Mouse (Mus musculus) megakaryocyte-erythroid progenitor cell, adult 5-6 weeks (primary cell): Measurements from ENCODE around the gene Prkcd. TPM values are rescaled to one million over a fixed set of nuclear protein-coding genes. Genes with fewer than 3 reads are reported as not detected.
A peak's percentile ranks its signal among the peaks of the same experiment; 100 is the strongest.

Experiments
- ATAC-seq: replicated peaks from 2 replicates; pipeline ENCODE4 v1.8.0; 2016; ENCODE audit warnings: mild to moderate bottlenecking, inconsistent platforms; ENCODE audit not compliant: severe bottlenecking, poor library complexity, low FRiP score, low TSS enrichment
- total RNA-seq, 2 experiments: library from RNA; stranded (forward) in 1 of 2; stranded (reverse) in 1 of 2; fragments of 200-1000, 215-1000 nt in 1 of 2; fragments of >200 nt in 1 of 2; fragmentation: Nextera tagmentation in 1 of 2; gene quantifications; 2 replicates each; pipeline ENCODE4 v1.2.3; 2014 to 2017

The Prkcd gene
- total RNA-seq, 2 experiments from 2014 or later: 20.7 to 47.3 TPM

GRCm38 (mm10) chr14:30551509-30551908 lies 74.5 kb downstream of the Prkcd start:
- ATAC-seq: no peak

DNA sequence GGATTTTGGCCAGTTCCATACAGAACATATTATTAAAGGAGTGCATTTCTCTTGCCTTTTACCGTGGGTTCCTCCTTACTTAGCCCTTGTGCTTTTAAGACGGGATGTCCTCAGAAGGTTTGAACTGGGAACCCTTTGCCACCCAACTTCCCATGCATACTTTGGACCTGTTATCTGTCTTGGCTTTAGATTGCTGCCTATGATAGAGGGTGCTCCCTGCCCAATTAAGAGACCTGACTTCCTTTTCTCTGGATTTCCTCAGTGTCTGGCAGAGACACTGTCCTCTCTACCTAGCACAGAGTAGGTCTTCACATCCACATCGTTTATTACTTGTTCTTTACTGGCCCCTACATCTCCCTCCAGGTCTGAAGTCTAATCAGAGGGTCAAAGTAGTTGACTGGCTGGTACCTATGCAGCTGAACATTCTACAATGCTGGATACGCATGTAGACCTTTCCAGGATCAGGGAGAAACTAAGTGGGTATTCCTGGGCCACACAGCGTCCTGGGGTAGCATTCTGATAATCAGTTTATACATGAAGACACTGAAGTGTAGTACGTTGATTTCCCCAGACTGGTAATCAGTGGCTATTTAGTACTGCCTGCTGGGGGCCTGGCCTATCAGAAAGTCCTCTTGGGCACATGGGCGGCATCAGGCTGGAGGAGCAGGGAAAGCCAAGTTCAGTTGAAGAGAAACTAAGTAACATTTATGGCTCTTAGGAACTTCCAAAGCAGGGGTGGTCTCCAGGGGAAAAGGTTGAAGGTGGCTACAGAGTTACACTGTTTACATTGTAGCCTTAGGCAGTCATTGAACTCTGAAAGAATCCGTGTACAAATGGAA lies 75.6 kb downstream of the Prkcd start:
- peak; percentile 53 for ATAC-seq

- ATAC-seq: no peak
These were observed 76.2 kb downstream of the Prkcd start for GRCm38 (mm10) chr14:30549777-30550149.

- ATAC-seq: peak; percentile 60
These were observed 76.8 kb downstream of the Prkcd start for GRCm38 (mm10) chr14:30548965-30549776.

- peak; percentile 61 for ATAC-seq
These were observed 77.8 kb downstream of the Prkcd start, which contains the start of gene Tkt for GRCm38 (mm10) chr14:30548131-30548720. Tkt (plus strand) TSS chr14:30548359.

Other genes with a start within 250 kb of the Prkcd start
- 35.9 and 49.6 TPM in 2 replicates for gene Dcp1a, start 146.7 kb downstream of the Prkcd start, total RNA-seq (2014; fragmentation: Nextera tagmentation)
- gene Dcp1a, start 146.7 kb downstream of the Prkcd start, total RNA-seq (2017): 25.8 and 32.0 TPM in 2 replicates
- 0.62 and 4.9 TPM in 2 replicates for gene Cacna1d, start 134.8 kb downstream of the Prkcd start, total RNA-seq (2014; fragmentation: Nextera tagmentation)
- 0.05 and 1.3 TPM in 2 replicates for gene Cacna1d, start 134.8 kb downstream of the Prkcd start, total RNA-seq (2017)
- 485 and 613 TPM in 2 replicates for gene Tkt, start 77.9 kb downstream of the Prkcd start, total RNA-seq (2014; fragmentation: Nextera tagmentation)
- 500 and 571 TPM in 2 replicates for gene Tkt, start 77.9 kb downstream of the Prkcd start, total RNA-seq (2017)
- 15.4 and 23.5 TPM in 2 replicates for gene Rft1, start 28.1 kb upstream of the Prkcd start, total RNA-seq (2014; fragmentation: Nextera tagmentation)
- gene Rft1, start 28.1 kb upstream of the Prkcd start, total RNA-seq (2017): 7.6 and 18.7 TPM in 2 replicates
- 22.3 and 26.3 TPM in 2 replicates for gene Sfmbt1, start 88.6 kb upstream of the Prkcd start, total RNA-seq (2014; fragmentation: Nextera tagmentation)
- gene Sfmbt1, start 88.6 kb upstream of the Prkcd start, total RNA-seq (2017): 12.7 and 13.7 TPM in 2 replicates
- gene Tmem110, start 199.4 kb upstream of the Prkcd start, total RNA-seq (2014; fragmentation: Nextera tagmentation): 3.3 and 14.3 TPM in 2 replicates
- gene Tmem110, start 199.4 kb upstream of the Prkcd start, total RNA-seq (2017): 4.1 and 6.9 TPM in 2 replicates